Mouse (Mus musculus) CH12.LX (cell line): ENCODE data around the gene Muc3a.

ENCODE experiments used
- BHLHE40 ChIP-seq: IDR thresholded peaks from 2 replicates; pipeline ENCODE4 v1.6.1; 2011; ENCODE audit warnings: mild to moderate bottlenecking, low read depth, low read length, improper control_type of control experiment
- CTCF ChIP-seq, 2 experiments: IDR thresholded peaks in 1 of 2; conservative IDR thresholded peaks in 1 of 2; 2 replicates each; pipeline ENCODE4 v1.5.1; 2011 to 2012; ENCODE audit warnings: low read depth in 2 of 2, low read length in 2 of 2, improper control_type of control experiment in 1 of 2, inconsistent platforms in 1 of 2, mild to moderate bottlenecking in 1 of 2, moderate library complexity in 1 of 2
- ELF1 ChIP-seq: IDR thresholded peaks from 2 replicates; pipeline ENCODE4 v1.6.1; 2014; ENCODE audit warnings: low read depth, mild to moderate bottlenecking, inconsistent platforms, low read length, improper control_type of control experiment
- KAT2A ChIP-seq: IDR thresholded peaks from 2 replicates; pipeline ENCODE4 v1.6.1; 2012; ENCODE audit warnings: low read length, improper control_type of control experiment, inconsistent platforms; ENCODE audit not compliant: insufficient replicate concordance
- MAX ChIP-seq: IDR thresholded peaks from 2 replicates; pipeline ENCODE4 v1.6.1; 2011; ENCODE audit warnings: low read length, improper control_type of control experiment
- PAX5 ChIP-seq: IDR thresholded peaks from 2 replicates; pipeline ENCODE4 v1.6.1; 2012; ENCODE audit warnings: low read length, inconsistent platforms, mixed read lengths

DNA sequence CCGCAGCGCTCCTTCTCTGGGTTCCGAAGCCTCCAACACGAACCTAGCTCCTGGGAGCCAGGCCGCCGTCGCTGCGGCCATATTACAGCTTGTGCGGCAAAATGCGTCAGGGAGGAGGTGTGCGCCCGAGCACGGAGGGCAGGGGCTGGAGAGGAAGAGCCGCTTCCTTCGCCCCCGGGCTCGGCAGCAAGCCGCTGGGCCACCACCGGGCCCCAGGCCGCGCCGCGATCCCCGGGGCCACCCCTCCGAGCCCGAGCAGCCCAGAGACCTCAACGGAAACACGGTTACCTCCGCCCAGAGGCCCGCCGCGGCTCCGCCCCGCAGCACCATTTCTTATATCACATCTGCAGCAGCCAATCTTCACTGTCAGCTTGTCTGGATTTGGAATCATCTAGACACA is 22.9 kb downstream of the Muc3a start:
- TF ChIP-seq BHLHE40 (no peak), MAX (no peak), CTCF (conservative IDR thresholded peaks at IDR 0.05 in 1 of 2, IDR thresholded peaks at IDR 0.05 in 1 of 2; ENCODE audit: low read depth in 2 of 2, low read length in 2 of 2) (no peak), KAT2A (no peak), PAX5 (no peak), ELF1 (no peak)
